Mouse (Mus musculus): ENCODE data around the gene Crb2. TPM values are rescaled to one million over a fixed set of nuclear protein-coding genes. Genes with fewer than 3 reads are reported as not detected.
A peak's percentile ranks its signal among the peaks of the same experiment; 100 is the strongest.

Crb2 gene
- polyA plus RNA-seq, 1 experiment from 2014 or later = 5.8 TPM

DNA sequence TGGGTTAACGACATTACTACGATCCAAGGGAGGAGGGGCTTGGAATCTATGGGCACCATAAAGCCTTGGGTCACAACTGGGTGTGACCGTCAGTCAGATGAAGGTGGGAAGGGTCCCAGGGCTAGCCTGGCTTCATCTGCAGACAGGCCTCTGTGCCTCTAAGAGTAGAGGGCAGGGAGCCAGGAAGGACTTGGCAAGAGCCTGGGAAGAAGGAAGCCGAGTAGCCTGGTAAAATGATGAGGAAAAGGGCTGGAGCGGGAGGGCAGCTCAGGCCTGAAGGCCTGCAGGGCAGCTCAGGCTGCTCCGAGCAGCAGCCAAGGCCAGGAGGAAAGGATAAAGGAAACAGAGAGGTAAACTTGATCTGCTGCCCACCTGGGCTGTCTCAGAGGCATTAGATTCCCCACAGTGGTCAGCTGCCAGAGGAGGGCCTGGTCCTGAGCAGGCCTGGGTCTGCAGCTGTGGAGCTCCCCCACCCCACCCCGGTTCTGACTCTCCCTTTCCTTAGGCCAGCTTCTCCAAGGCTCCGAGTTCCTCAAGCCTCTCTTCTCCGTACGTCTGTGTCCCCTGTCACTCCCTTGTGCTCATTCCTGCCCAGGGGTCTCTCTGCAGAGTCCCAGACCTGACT is 27.5 kb upstream of the Crb2 start:
- Histone ChIP-seq H3K9ac (replicated peaks; ENCODE audit: low read length) (no peak overlapping the region), H3K4me1 (ENCODE audit: control insufficient read depth, insufficient read depth, low read length) (0 out of 2 replicates have a peak, but pooled peaks cover 3% of the 10 kb centered on the region), H3K27ac (replicated peaks; ENCODE audit: low read depth, low read length) (no peak overlapping the region), H3K36me3 (ENCODE audit: control insufficient read depth, insufficient read depth, low read length) (no peaks in the 10 kb centered on the region), H3K4me2 (ENCODE audit: low read length) (no peak overlapping the region), H3K9me3 (ENCODE audit: control insufficient read depth, low read length) (no peaks in the 10 kb centered on the region), H3K27me3 (ENCODE audit: control insufficient read depth, insufficient read depth, low read length) (no peaks in the 10 kb centered on the region), H3K4me3 (replicated peaks; ENCODE audit: low read depth, low read length) (no peak overlapping the region)
- DNase-seq (no peak), ATAC-seq (ENCODE audit: low FRiP score, low TSS enrichment) (no peak)
- WGBS = 55% methylated on average over 10 of the region's 10 CpGs

DNA sequence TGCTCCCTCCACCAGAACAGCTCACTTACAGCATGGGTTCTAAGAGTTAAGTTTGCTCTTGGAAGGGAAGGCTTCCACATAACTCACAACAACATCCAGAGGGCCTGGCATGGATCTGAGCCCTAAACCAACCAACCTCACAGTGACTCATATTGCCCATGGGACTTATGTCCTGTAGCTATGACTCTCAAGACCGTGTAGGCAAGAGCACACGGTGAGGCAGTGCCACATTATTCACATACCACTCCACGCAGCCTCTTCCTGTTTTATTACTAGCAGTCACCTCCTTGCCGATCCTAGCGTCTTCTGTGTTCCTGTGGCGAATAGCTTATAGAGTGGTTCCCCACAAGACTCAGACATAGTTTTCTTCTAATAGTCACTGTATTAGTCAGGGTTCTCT is 26.7 kb upstream of the Crb2 start:
- Histone ChIP-seq H3K4me2 (ENCODE audit: low read length) (no peak overlapping the region), H3K4me1 (ENCODE audit: control insufficient read depth, insufficient read depth, low read length) (0 out of 2 replicates have a peak, but pooled peaks cover 3% of the 10 kb centered on the region), H3K9ac (replicated peaks; ENCODE audit: low read length) (no peak overlapping the region), H3K4me3 (replicated peaks; ENCODE audit: low read depth, low read length) (no peak overlapping the region), H3K27ac (replicated peaks; ENCODE audit: low read depth, low read length) (no peak overlapping the region), H3K27me3 (ENCODE audit: control insufficient read depth, insufficient read depth, low read length) (no peaks in the 10 kb centered on the region), H3K36me3 (ENCODE audit: control insufficient read depth, insufficient read depth, low read length) (no peaks in the 10 kb centered on the region), H3K9me3 (ENCODE audit: control insufficient read depth, low read length) (no peaks in the 10 kb centered on the region)
- 92% methylated on average over 6 of the region's 6 CpGs for WGBS
- ATAC-seq (ENCODE audit: low FRiP score, low TSS enrichment) (no peak), DNase-seq (no peak)

DNA sequence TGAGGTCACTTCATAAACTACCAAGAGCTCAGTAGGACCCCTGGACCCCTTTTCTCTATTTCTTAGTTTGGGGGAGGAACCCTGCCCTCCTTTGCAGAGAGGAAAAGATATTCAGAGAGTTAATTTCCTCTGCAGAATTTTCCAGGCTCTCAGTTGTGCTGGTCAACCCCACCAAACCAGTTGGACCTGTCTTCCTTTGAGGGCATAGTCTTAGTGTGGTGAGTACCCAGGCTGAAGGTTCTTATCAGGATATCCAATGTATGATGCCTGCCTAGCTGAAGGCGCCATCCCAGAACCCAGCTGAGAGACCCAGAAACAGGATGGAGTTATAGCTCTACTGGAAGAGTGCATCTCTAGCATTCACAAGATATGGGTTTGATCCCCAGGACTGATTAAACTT is 24.9 kb upstream of the Crb2 start:
- no peak overlapping the region for H3K9ac ChIP-seq (replicated peaks; ENCODE audit: low read length)
- H3K4me1 ChIP-seq (ENCODE audit: control insufficient read depth, insufficient read depth, low read length) = 0 out of 2 replicates have a peak, but pooled peaks cover 3% of the 10 kb centered on the region
- H3K4me2 ChIP-seq (ENCODE audit: low read length) = no peak overlapping the region
- 94% methylated on average over 1 of the region's 1 CpGs for WGBS
- no peak overlapping the region for H3K27ac ChIP-seq (replicated peaks; ENCODE audit: low read depth, low read length)
- H3K4me3 ChIP-seq (replicated peaks; ENCODE audit: low read depth, low read length) = no peak overlapping the region
- H3K9me3 ChIP-seq (ENCODE audit: control insufficient read depth, low read length) = no peaks in the 10 kb centered on the region
- DNase-seq (no peak), ATAC-seq (ENCODE audit: low FRiP score, low TSS enrichment) (no peak)
- no peaks in the 10 kb centered on the region for H3K36me3 ChIP-seq (ENCODE audit: control insufficient read depth, insufficient read depth, low read length)
- H3K27me3 ChIP-seq (ENCODE audit: control insufficient read depth, insufficient read depth, low read length) = no peaks in the 10 kb centered on the region

DNA sequence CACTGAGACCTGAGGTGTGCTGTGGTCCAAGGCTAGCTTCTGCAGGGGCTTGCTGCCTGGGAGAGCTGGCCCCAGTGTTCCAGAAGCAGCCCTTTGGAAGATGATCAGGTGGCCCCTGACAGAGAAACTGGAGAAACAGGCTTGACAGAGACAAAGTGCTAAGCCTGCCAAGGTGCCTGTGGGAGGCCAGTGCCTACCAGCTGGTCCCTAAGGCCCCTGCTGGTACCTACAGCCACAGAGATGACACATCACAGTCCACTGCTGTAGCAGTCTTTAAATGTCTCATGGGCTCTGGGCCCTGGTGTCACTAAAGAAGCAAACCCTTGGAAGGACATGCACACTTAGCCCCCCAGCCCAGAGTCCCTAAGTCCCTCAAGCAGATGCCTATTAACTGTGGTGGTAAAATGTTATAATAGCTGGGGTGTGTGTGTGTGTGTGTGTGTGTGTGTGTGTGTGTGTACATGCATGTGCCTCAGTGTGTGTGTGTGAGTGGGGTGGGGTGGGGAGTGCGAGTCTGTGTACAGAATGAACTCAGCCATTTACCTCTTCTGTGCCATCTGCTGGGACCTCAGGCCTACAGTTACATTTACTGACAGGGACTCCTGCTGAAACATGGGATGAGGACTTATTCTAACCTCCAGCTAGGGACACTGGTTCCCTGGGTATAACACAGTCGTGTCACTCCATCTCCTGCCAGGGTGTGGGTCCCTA is 19.7 kb upstream of the Crb2 start:
- WGBS = 89% methylated on average over 2 of the region's 2 CpGs
- Histone ChIP-seq H3K9ac (replicated peaks; ENCODE audit: low read length) (no peak overlapping the region), H3K36me3 (ENCODE audit: control insufficient read depth, insufficient read depth, low read length) (no peaks in the 10 kb centered on the region), H3K4me3 (replicated peaks; ENCODE audit: low read depth, low read length) (no peak overlapping the region), H3K4me1 (ENCODE audit: control insufficient read depth, insufficient read depth, low read length) (peaks cover 14% of the 10 kb centered on the region), H3K4me2 (ENCODE audit: low read length) (no peak overlapping the region), H3K27me3 (ENCODE audit: control insufficient read depth, insufficient read depth, low read length) (no peaks in the 10 kb centered on the region), H3K27ac (replicated peaks; ENCODE audit: low read depth, low read length) (no peak overlapping the region), H3K9me3 (ENCODE audit: control insufficient read depth, low read length) (no peaks in the 10 kb centered on the region)
- no peak for DNase-seq
- ATAC-seq (ENCODE audit: low FRiP score, low TSS enrichment) = no peak

DNA sequence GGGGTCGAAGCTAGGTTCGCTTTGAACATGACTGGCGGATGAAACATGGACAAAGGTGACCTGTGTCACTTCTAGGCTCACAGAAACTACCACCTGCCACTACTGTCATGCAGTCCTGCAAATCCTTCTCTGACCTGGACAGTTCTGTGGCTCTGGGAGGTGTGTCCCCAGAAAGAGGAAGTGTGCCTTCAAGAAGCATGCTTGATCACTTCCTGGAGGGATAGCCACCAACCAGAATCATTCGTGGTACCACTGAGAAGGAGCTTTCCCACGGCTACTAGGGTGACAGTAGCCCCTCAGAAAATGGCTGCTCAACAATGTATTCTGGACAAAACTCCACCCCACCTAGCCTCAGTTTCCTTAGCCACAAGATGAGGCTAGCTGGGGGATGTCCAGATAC is 19.0 kb upstream of the Crb2 start:
- no peak for ATAC-seq (ENCODE audit: low FRiP score, low TSS enrichment)
- no peak overlapping the region for H3K4me3 ChIP-seq (replicated peaks; ENCODE audit: low read depth, low read length)

DNA sequence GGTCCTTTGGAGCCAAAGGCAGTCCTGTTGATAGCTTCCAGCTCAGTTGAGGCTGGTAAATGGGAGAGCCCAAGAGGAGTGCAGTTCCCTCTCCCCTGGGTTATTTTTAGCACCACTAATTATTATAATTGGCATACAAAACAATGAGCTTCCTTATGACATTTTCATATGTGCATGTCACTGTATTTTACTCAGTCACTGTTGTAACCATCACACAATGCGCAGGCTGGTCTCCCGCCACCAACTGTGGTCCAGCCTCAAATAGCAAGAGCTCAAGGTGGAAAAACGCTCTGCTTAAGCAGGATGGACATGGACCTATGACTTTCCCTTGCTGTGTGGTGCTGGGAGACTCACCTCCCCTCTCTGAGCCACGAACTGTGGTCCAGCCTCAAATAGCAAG is 18.3 kb upstream of the Crb2 start:
- H3K9me3 ChIP-seq (ENCODE audit: control insufficient read depth, low read length) = no peaks in the 10 kb centered on the region
- H3K4me3 ChIP-seq (replicated peaks; ENCODE audit: low read depth, low read length) = no peak overlapping the region
- no peaks in the 10 kb centered on the region for H3K27me3 ChIP-seq (ENCODE audit: control insufficient read depth, insufficient read depth, low read length)
- H3K4me1 ChIP-seq (ENCODE audit: control insufficient read depth, insufficient read depth, low read length) = peaks cover 14% of the 10 kb centered on the region
- 0 out of 2 replicates have a peak overlapping the region, but pooled peaks have one; percentile 34 for H3K9ac ChIP-seq (replicated peaks; ENCODE audit: low read length)
- H3K36me3 ChIP-seq (ENCODE audit: control insufficient read depth, insufficient read depth, low read length) = no peaks in the 10 kb centered on the region
- no peak for ATAC-seq (ENCODE audit: low FRiP score, low TSS enrichment)
- H3K4me2 ChIP-seq (ENCODE audit: low read length) = peak overlapping the region; percentile 29; the same call in 1 of the 2 replicates
- DNase-seq = no peak
- WGBS = 77% methylated on average over 4 of the region's 4 CpGs
- peak overlapping the region; percentile 74 for H3K27ac ChIP-seq (replicated peaks; ENCODE audit: low read depth, low read length)

More for the DNA sequence above, 19.0 kb upstream of the Crb2 start:
- H3K4me2 ChIP-seq (ENCODE audit: low read length) = no peak overlapping the region
- no peak overlapping the region for H3K27ac ChIP-seq (replicated peaks; ENCODE audit: low read depth, low read length)
- H3K27me3 ChIP-seq (ENCODE audit: control insufficient read depth, insufficient read depth, low read length) = no peaks in the 10 kb centered on the region
- peaks cover 14% of the 10 kb centered on the region for H3K4me1 ChIP-seq (ENCODE audit: control insufficient read depth, insufficient read depth, low read length)
- H3K9me3 ChIP-seq (ENCODE audit: control insufficient read depth, low read length) = no peaks in the 10 kb centered on the region
- 92% methylated on average over 5 of the region's 5 CpGs for WGBS
- no peak overlapping the region for H3K9ac ChIP-seq (replicated peaks; ENCODE audit: low read length)
- H3K36me3 ChIP-seq (ENCODE audit: control insufficient read depth, insufficient read depth, low read length) = no peaks in the 10 kb centered on the region
- no peak for DNase-seq

DNA sequence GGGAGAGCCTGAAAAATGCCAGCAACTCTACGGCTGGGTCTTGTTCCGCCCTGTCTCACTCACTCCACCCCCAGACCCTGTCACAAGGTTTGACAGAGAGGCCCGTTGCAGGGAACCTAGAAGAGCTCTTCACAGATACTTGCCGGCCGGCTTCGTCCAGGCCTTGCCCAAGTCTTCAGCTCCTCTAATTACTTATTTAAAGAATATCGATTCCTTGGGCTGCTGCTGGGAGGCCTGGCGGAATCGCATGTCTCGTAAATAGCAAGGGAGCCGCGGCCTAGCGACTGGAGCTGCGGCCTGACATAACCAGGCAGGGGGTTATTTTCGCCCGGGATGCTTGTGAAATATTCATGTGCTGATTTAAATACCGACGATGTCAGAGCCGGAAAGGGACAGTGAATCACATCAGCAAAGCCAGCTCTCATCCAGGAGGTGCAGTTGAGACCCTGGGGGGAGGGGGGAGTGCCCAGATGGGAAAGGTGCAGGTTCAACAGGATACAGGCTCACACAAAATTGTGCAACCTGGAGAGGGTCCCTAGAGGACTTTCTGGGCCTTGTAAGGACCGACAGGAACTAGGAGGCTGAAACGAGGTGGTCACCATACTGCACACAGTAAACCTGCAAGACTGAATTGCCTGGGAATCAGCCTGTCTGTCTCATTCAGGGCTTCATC is 17.6 kb upstream of the Crb2 start:
- H3K4me1 ChIP-seq (ENCODE audit: control insufficient read depth, insufficient read depth, low read length) = peaks cover 14% of the 10 kb centered on the region
- H3K27me3 ChIP-seq (ENCODE audit: control insufficient read depth, insufficient read depth, low read length) = no peaks in the 10 kb centered on the region
- no peaks in the 10 kb centered on the region for H3K36me3 ChIP-seq (ENCODE audit: control insufficient read depth, insufficient read depth, low read length)
- H3K4me2 ChIP-seq (ENCODE audit: low read length) = peak overlapping the region; percentile 29
- no peak overlapping the region for H3K4me3 ChIP-seq (replicated peaks; ENCODE audit: low read depth, low read length)
- H3K9me3 ChIP-seq (ENCODE audit: control insufficient read depth, low read length) = no peaks in the 10 kb centered on the region
- WGBS = 3% methylated on average over 21 of the region's 21 CpGs
- peak; percentile 35; the same call in 1 of the 2 replicates for ATAC-seq (ENCODE audit: low FRiP score, low TSS enrichment)
- H3K27ac ChIP-seq (replicated peaks; ENCODE audit: low read depth, low read length) = peak overlapping the region; percentile 74
- DNase-seq = peak; percentile 77
- peak overlapping the region; percentile 34 for H3K9ac ChIP-seq (replicated peaks; ENCODE audit: low read length)

DNA sequence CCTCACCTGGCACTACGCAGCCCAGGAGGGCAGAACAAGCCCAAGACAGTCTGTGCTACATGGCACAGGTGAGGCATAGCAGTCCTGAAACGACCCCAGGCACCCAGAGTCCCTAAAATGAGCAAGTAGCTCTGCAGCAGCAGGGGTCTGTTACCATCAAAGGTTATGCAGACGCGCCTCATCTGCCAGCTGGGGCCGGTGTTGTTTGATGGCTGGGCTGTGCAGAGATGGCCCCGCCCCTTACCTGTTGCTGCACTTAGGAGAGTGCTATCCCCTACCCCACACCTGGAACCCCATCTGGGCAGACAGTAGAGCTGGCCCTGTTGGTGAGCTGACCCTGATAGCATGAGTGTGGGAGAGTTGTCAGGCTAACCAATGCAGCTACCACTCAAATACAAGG is 15.4 kb upstream of the Crb2 start:
- WGBS = 36% methylated on average over 6 of the region's 6 CpGs
- DNase-seq (no peak), ATAC-seq (ENCODE audit: low FRiP score, low TSS enrichment) (no peak)
- no peaks in the 10 kb centered on the region for H3K27me3 ChIP-seq (ENCODE audit: control insufficient read depth, insufficient read depth, low read length)
- H3K27ac ChIP-seq (replicated peaks; ENCODE audit: low read depth, low read length) = no peak overlapping the region
- no peak overlapping the region for H3K4me2 ChIP-seq (ENCODE audit: low read length)
- H3K4me1 ChIP-seq (ENCODE audit: control insufficient read depth, insufficient read depth, low read length) = peaks cover 27% of the 10 kb centered on the region
- no peaks in the 10 kb centered on the region for H3K36me3 ChIP-seq (ENCODE audit: control insufficient read depth, insufficient read depth, low read length)
- H3K4me3 ChIP-seq (replicated peaks; ENCODE audit: low read depth, low read length) = no peak overlapping the region
- no peaks in the 10 kb centered on the region for H3K9me3 ChIP-seq (ENCODE audit: control insufficient read depth, low read length)
- no peak overlapping the region for H3K9ac ChIP-seq (replicated peaks; ENCODE audit: low read length)
